Mouse (Mus musculus) embryo, embryonic 11 days (tissue): ENCODE data around the gene Sirt4.
A peak's percentile ranks its signal among the peaks of the same experiment; 100 is the strongest.

Source experiments
- DNase-seq: peaks from one replicate; pipeline ENCODE4 v3.0.0-alpha.2; 2015

Gene Sirt4

DNA sequence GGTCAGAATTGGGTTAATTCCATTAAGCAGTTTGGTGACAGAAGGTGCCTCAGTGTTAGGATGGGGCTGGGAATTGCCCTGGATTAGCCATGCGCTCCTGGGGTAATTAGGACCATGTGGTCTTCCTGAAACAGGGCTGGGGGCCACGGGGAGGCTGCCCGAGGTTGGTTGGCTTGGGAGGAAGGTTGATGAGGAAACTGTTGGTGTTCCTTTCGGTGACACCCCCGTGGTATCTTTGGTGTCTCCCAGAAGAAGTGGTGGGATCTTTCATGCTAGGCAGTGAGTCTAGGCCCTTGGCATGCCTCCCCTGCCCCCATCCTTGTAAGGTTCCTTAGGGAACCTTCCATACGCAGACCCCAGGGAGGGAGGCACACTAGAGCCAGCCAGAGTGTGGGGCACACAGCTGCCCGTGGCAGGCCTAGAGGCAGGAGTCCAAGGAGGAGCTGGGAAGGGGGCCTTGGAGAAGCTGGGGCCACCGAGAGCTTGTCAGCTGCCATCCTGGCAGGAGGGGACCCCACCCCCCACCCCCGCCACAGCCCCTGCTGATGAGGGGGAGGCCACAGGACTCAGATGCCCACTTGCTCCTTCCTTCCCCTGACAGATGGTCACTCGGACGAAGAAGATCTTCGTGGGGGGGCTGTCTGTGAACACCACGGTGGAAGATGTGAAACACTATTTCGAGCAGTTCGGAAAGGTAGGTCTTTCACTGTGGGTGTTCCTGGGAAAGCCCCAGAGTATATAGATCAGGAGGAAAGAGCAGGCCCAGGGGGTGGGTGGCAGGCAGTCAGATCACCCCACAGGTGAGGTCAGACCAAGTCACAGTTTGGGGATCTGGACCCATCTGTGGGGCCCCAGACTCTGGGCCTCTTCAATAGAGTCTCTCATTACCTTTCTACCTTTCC, 49.4 kb downstream of the Sirt4 start:
- peak; percentile 57 for DNase-seq

DNA sequence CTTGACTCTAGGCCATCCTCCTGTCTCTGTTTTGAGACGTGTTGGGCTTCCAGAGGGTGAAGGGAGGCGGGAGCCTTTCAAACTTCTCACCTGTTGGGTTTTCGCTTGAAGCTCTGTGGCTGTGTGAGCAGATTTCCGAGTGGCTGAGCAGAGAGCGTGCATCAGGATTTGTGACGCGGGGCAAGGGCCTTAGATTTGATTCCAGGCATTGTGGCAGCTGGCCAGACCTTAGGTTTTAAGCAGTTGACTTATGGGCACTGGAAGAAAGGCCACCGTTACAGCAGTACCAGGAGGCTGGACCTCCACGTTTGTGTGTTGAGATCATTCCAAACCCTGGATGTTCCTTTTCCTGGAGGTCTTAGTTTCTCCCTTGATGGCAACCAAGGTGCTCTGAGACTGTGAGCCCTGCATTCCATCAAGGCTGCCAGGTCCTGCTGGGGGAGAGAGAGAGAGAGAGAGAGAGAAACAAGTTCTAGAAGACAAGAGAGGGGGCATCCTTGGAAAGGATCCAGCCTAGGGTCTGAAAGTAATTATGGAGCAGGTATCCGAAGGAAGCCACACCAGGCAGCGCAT, 50.2 kb downstream of the Sirt4 start:
- no peak for DNase-seq

DNA sequence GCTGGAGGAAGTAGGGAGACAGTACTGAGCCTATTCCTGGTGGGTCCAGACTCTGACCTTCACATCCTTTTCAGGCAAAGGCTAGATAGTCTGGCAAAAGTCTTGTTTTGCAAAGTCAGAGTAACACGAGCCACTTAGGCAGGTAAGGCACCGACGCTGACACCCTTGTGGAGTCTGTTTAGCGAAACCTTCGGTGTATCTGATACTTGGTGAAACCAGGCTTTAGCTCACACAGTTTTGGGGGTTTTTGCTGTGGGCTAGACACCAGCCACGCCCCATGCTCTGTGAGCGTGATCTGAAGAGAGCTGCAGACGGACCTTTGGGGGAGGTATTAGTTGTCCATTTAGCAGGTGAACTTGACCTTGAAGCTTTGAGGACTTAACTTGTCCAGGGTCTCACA, 51.3 kb downstream of the Sirt4 start:
- DNase-seq: no peak

DNA sequence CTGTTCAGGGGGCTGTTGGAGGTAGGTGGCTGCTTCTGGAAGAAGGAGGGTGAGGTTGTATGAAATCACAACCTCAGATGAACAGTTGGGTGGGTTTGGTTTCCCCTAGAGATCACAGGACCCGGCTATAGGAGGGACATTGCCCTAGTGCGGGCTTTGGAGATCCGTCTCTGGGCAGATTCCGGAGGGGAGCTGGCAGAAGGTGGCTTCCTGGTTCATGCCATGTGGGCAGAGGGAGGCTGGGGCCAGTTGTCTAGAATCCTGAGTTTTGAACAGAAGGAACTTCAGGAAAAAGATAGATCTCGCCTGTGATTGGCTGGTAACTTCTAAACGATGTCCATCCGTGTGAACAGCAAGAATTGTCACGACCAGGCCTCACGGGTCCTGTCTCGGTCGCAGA, 52.1 kb downstream of the Sirt4 start:
- no peak for DNase-seq

DNA sequence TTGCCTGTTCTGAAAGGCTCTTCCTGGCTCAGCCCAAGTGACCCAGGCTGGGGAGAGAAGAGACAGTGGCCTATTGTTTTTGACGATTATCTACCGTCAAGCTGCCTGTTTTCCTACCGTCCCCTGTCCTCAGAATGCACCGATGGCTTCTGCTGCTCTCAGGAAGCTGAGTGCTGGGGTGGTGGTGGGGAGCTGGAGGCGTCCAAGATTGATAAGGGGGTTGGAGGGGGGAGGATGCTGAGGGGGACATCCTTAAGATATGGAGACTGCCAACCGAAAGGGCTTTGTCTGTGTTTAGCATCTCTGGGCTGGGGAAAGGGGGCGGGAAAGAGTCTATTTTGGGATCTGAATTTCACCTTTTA, 52.6 kb downstream of the Sirt4 start:
- no peak for DNase-seq

DNA sequence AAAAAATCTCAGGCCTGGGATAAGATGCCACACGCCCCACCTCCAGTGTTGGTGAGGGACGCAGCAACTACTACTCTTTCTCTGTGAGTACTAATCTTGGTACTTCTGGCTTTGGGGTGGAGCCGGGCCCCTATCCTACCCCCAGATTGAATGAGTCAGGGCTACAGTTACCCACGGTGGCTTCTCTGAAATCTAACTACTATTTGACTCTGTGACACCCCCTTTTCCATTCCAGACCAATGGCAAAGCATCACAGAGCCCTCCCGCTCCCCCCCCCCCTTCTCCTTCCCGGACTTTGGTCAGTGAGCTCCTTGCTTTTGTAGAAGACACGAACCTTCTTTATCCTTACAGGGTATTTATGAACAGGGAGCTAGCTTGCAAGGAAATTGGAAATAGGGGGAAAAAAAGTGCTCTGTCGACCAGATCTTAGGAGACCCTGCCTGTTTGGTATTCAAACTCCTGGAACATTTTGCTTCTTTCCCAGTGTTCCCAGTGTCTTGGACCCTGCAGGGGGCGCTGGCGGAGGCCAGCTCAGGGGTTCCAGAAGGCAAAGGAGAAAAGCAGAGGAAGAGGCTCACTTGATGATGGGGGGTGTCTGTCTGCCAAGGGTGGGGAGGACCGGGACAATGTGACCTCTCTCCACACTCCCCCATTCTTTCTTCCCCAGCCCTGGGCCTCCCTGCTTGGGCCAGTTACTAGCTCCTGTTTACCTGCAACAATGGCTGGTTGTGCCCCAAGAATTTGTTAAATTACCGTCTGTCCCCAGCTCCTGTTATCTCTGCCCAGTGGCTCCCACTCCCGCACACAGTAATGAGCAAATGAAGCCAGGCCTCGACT, 53.2 kb downstream of the Sirt4 start:
- peak; percentile 84 for DNase-seq

DNA sequence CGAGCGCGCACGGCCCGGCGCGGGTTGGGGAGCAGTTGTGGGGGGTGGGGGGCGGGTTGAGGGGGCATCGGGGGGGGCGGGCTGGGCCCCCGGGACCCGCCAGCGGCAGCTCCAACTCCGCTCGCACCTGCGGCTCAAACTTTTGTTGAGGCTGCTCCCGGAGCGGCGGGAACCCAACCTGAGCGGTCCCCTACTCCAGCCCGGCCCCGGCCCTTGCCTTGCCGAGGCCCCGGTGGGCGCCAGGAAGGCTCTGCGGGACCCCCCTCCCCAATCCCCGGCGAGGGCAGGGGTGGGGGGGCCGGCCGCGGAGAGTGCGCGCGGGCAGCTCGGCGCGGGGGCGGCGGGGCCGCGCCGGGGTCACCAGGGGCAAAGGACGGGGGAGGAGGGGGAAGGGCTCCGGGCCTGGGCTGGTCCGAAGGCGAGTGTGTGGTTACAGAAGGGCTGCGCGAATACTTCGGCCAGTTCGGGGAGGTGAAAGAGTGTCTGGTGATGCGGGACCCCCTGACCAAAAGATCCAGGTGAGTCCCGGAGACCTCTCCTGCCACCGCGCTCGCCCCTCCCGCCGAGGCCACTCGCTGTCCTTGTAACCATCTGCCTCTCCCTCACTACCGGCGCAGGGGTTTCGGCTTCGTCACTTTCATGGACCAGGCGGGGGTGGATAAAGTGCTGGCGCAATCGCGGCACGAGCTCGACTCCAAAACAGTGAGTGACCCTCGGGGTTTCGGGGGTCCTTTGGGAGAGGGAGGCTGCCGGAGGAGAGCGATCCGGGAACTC, 54.2 kb downstream of the Sirt4 start:
- DNase-seq: peak; percentile 50

DNA sequence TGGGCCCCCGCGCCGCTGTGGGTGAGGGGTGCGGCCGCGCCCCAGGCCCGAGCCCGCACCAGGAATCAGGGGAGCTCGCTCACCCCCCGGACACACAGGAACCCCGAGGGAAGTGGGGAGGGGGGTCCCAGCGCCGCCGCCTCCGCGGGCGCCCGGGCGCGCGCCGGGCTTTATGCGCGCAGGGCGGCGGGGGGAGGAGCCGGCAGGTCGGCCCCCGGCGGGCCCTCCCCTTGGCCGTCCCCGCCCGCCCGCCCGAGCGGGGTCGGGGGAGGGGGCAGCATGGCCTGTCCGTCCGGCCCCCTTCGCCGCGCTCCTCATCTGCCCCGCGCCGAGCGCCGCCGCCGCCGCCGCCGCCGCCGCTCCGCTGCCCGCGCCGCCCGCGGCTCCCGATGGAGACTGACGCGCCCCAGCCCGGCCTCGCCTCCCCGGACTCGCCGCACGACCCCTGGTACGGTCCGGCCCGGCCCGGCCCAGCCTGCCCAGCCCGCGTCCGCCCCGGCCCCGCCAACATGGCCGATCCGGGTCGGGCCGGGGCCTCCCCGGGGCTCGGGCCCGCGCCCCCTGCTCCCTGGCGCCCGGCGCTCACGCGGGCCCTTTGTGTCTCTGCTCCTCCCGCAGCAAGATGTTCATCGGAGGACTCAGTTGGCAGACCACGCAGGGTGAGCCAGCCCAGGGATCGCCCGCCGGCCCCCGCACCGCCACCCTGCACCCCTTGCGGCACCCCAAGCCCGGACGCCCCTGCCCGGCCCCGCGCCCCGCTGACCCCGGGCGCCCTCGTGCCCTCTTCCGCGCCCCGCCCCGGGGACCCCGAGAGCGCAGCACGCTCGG, 55.0 kb downstream of the Sirt4 start, which contains the start of gene Msi1:
Msi1 (plus strand) TSS at position 241 of the 828 bp plus-strand sequence.
- DNase-seq: peak; percentile 88

DNA sequence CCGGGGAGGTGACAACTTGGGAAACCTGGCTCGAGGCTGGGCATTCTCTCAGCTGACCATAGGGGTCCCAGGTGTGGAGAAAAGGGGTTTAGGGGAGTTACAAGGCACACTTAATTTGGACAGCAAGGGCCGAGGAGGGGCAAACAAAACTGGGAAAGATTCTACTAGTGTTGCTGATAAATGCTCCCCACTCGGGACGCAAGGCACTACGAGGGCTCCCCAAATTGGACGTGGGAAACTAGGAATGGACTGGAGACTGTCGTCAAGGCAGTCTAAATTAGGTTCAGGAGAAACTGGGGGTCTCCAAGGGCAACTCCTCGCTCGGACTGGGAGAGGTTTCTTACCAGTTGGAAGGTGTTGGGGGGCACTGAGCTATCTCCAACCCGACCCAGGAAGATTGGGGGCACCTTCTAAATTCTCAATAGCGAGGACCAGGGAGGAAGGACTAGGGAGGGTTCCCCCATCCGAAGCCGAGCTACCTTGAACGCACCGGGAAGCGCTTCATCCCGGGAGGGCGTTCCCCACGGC, 55.6 kb downstream of the Sirt4 start:
- DNase-seq: no peak
